Mouse (Mus musculus): ENCODE data around the gene Flnc.

Flnc gene

GRCm38 (mm10) chr6:29494101-29494500, 61.0 kb downstream of the Flnc start:
- no peak for DNase-seq

GRCm38 (mm10) chr6:29496270-29496669, 63.2 kb downstream of the Flnc start:
- DNase-seq: no peak

- DNase-seq: no peak
Observed at GRCm38 (mm10) chr6:29497791-29498190, 64.7 kb downstream of the Flnc start.

- no peak for DNase-seq
Observed at GRCm38 (mm10) chr6:29500177-29500576, 67.1 kb downstream of the Flnc start.

- DNase-seq: no peak
Observed at GRCm38 (mm10) chr6:29500810-29501209, 67.8 kb downstream of the Flnc start.

- no peak for DNase-seq
Observed at GRCm38 (mm10) chr6:29501599-29501998, 68.5 kb downstream of the Flnc start.

GRCm38 (mm10) chr6:29505493-29505892, 72.4 kb downstream of the Flnc start:
- no peak for DNase-seq

- DNase-seq: no peak
Observed at GRCm38 (mm10) chr6:29506834-29507233, 73.8 kb downstream of the Flnc start.

GRCm38 (mm10) chr6:29507447-29508309, 74.6 kb downstream of the Flnc start, which contains the start of gene Kcp:
Gene Kcp (minus strand): TSS chr6:29507952.
- no peak for DNase-seq

- DNase-seq: no peak
Observed at GRCm38 (mm10) chr6:29509086-29509485, 76.0 kb downstream of the Flnc start.

Measured in layer of hippocampus, adult 9-11 months (tissue).